Mouse (Mus musculus): ENCODE measurements around the gene Dhx38.
A peak's percentile ranks its signal among the peaks of the same experiment; 100 is the strongest.

Dhx38 gene

GRCm38 (mm10) chr8:109576311-109576710 is 10.7 kb upstream of the Dhx38 start:
- no peaks in the 10 kb centered on the region for H3K9me3 ChIP-seq (ENCODE audit: low read length)
- TF ChIP-seq NANOG (IDR thresholded peaks at IDR 0.05; ENCODE audit: borderline replicate concordance, low read length) (no peak), CTCF (conservative IDR thresholded peaks at IDR 0.05; ENCODE audit: low read length) (no peak), POU5F1 (IDR thresholded peaks at IDR 0.05; ENCODE audit: borderline replicate concordance, low read length) (no peak)
- H3K27me3 ChIP-seq (ENCODE audit: insufficient read depth, low read length): peaks cover 11% of the 10 kb centered on the region
- H3K4me1 ChIP-seq (replicated peaks; ENCODE audit: low read depth, low read length): peaks cover 13% of the 10 kb centered on the region
- no peak overlapping the region for H3K4me3 ChIP-seq (replicated peaks; ENCODE audit: low read length)
- peaks cover 19% of the 10 kb centered on the region for H3K36me3 ChIP-seq (ENCODE audit: insufficient read depth, low read length)

- Histone ChIP-seq H3K27me3 (ENCODE audit: insufficient read depth, low read length) (0 out of 2 replicates have a peak, but pooled peaks cover 2% of the 10 kb centered on the region), H3K36me3 (ENCODE audit: insufficient read depth, low read length) (peaks cover 48% of the 10 kb centered on the region), H3K9me3 (ENCODE audit: low read length) (no peaks in the 10 kb centered on the region), H3K4me3 (replicated peaks; ENCODE audit: low read length) (no peak overlapping the region), H3K4me1 (replicated peaks; ENCODE audit: low read depth, low read length) (peaks cover 18% of the 10 kb centered on the region)
- no peak for TF ChIP-seq CTCF (conservative IDR thresholded peaks at IDR 0.05; ENCODE audit: low read length)
- TF ChIP-seq NANOG (IDR thresholded peaks at IDR 0.05; ENCODE audit: borderline replicate concordance, low read length): no peak
- no peak for TF ChIP-seq POU5F1 (IDR thresholded peaks at IDR 0.05; ENCODE audit: borderline replicate concordance, low read length)
Measured at GRCm38 (mm10) chr8:109571139-109571538, 5.5 kb upstream of the Dhx38 start.

- Histone ChIP-seq H3K9me3 (ENCODE audit: low read length) (no peaks in the 10 kb centered on the region), H3K36me3 (ENCODE audit: insufficient read depth, low read length) (peaks cover 48% of the 10 kb centered on the region), H3K4me1 (replicated peaks; ENCODE audit: low read depth, low read length) (peaks cover 25% of the 10 kb centered on the region), H3K4me3 (replicated peaks; ENCODE audit: low read length) (peak overlapping the region; percentile 97), H3K27me3 (ENCODE audit: insufficient read depth, low read length) (no peaks in the 10 kb centered on the region)
- no peak for TF ChIP-seq POU5F1 (IDR thresholded peaks at IDR 0.05; ENCODE audit: borderline replicate concordance, low read length)
- no peak for TF ChIP-seq CTCF (conservative IDR thresholded peaks at IDR 0.05; ENCODE audit: low read length)
- TF ChIP-seq NANOG (IDR thresholded peaks at IDR 0.05; ENCODE audit: borderline replicate concordance, low read length): no peak
Measured at GRCm38 (mm10) chr8:109564766-109565165, 895 bp downstream of the Dhx38 start.

GRCm38 (mm10) chr8:109563881-109564280 is 1.8 kb downstream of the Dhx38 start:
- H3K36me3 ChIP-seq (ENCODE audit: insufficient read depth, low read length): peaks cover 48% of the 10 kb centered on the region
- no peak overlapping the region for H3K4me3 ChIP-seq (replicated peaks; ENCODE audit: low read length)
- H3K9me3 ChIP-seq (ENCODE audit: low read length): no peaks in the 10 kb centered on the region
- H3K27me3 ChIP-seq (ENCODE audit: insufficient read depth, low read length): no peaks in the 10 kb centered on the region
- no peak for TF ChIP-seq POU5F1 (IDR thresholded peaks at IDR 0.05; ENCODE audit: borderline replicate concordance, low read length)
- TF ChIP-seq NANOG (IDR thresholded peaks at IDR 0.05; ENCODE audit: borderline replicate concordance, low read length): no peak
- no peak for TF ChIP-seq CTCF (conservative IDR thresholded peaks at IDR 0.05; ENCODE audit: low read length)
- H3K4me1 ChIP-seq (replicated peaks; ENCODE audit: low read depth, low read length): peaks cover 33% of the 10 kb centered on the region

DNA sequence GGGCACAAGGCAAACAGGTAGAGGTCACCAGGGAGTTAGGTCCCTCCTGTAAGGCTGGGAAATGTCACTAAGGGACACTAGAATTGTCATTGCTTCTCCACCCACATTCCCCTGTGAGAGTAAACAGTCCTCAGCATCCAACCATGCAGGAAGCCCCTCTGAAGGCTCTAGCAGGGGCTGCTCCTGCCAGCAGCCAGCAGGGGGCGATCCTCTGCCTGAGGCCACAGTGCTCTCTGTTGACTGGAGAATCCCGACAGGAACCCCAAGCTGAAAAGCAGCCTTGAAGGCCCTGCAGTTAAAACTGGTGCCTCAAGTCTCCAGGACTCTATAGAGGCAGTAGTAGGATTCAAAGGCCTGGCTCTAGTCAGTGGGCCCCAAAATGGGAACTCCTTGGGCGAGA is 14.0 kb downstream of the Dhx38 start:
- Histone ChIP-seq H3K27me3 (ENCODE audit: insufficient read depth, low read length) (no peaks in the 10 kb centered on the region), H3K4me1 (replicated peaks; ENCODE audit: low read depth, low read length) (peaks cover 3% of the 10 kb centered on the region; the same call in 1 of the 2 replicates), H3K36me3 (ENCODE audit: insufficient read depth, low read length) (peaks cover 100% of the 10 kb centered on the region), H3K4me3 (replicated peaks; ENCODE audit: low read length) (no peak overlapping the region), H3K9me3 (ENCODE audit: low read length) (no peaks in the 10 kb centered on the region)
- TF ChIP-seq CTCF (conservative IDR thresholded peaks at IDR 0.05; ENCODE audit: low read length): peak; percentile 94
- TF ChIP-seq POU5F1 (IDR thresholded peaks at IDR 0.05; ENCODE audit: borderline replicate concordance, low read length): no peak

DNA sequence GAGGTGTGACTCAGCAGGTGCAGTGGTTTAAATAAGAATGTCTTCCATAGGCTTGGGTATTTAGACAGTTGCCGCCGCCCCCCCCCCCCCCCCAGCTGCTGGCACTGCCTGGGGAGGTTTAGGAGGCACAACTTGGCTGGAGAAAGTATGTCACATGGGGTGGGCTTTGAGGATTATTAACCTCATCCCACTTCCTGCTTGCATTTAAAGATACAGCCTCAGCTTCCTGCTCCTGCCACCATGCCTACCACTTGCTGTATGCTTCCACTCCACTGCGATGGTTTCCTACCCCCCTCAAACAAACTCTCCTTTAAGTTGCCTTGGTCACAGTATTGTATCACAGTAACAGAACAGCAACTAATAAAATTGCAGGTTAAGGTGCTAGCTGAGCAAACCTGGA is 21.6 kb downstream of the Dhx38 start:
- peaks cover 23% of the 10 kb centered on the region for H3K4me1 ChIP-seq (replicated peaks; ENCODE audit: low read depth, low read length)
- peaks cover 26% of the 10 kb centered on the region for H3K36me3 ChIP-seq (ENCODE audit: insufficient read depth, low read length)
- TF ChIP-seq CTCF (conservative IDR thresholded peaks at IDR 0.05; ENCODE audit: low read length) (no peak), NANOG (IDR thresholded peaks at IDR 0.05; ENCODE audit: borderline replicate concordance, low read length) (no peak), POU5F1 (IDR thresholded peaks at IDR 0.05; ENCODE audit: borderline replicate concordance, low read length) (no peak)

GRCm38 (mm10) chr8:109542748-109543519 is 22.7 kb downstream of the Dhx38 start:
- no peak for TF ChIP-seq NANOG (IDR thresholded peaks at IDR 0.05; ENCODE audit: borderline replicate concordance, low read length)
- TF ChIP-seq POU5F1 (IDR thresholded peaks at IDR 0.05; ENCODE audit: borderline replicate concordance, low read length): no peak
- no peak for TF ChIP-seq CTCF (conservative IDR thresholded peaks at IDR 0.05; ENCODE audit: low read length)
- Histone ChIP-seq H3K4me1 (replicated peaks; ENCODE audit: low read depth, low read length) (peaks cover 23% of the 10 kb centered on the region), H3K9me3 (ENCODE audit: low read length) (no peaks in the 10 kb centered on the region), H3K27me3 (ENCODE audit: insufficient read depth, low read length) (0 out of 2 replicates have a peak, but pooled peaks cover 11% of the 10 kb centered on the region), H3K36me3 (ENCODE audit: insufficient read depth, low read length) (peaks cover 14% of the 10 kb centered on the region), H3K4me3 (replicated peaks; ENCODE audit: low read length) (no peak overlapping the region)

More for the DNA sequence above, 21.6 kb downstream of the Dhx38 start:
- Histone ChIP-seq H3K4me3 (replicated peaks; ENCODE audit: low read length) (no peak overlapping the region), H3K9me3 (ENCODE audit: low read length) (no peaks in the 10 kb centered on the region), H3K27me3 (ENCODE audit: insufficient read depth, low read length) (0 out of 2 replicates have a peak, but pooled peaks cover 3% of the 10 kb centered on the region)

DNA sequence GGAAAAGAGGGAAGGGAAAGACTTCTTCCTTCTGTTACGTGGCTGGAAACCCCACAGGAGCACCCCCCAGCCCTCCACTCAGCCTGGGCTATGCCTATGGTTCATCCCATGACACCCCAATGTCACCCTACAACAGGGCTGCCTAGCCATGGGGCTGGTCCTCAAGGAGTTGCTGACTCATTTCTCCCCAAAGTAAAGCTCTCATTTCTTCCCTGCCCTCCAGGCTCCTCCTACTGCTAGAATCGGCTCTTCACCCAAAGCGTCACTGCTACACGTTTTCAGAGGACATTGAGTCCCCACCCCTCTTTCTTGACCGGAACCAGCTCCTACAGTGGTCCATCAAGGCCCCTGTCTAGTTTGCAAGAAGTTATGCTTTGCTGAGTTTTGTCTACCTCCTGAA is 23.5 kb downstream of the Dhx38 start:
- H3K4me1 ChIP-seq (replicated peaks; ENCODE audit: low read depth, low read length): peaks cover 23% of the 10 kb centered on the region
- 0 out of 2 replicates have a peak, but pooled peaks cover 12% of the 10 kb centered on the region for H3K27me3 ChIP-seq (ENCODE audit: insufficient read depth, low read length)
- H3K4me3 ChIP-seq (replicated peaks; ENCODE audit: low read length): no peak overlapping the region
- no peaks in the 10 kb centered on the region for H3K9me3 ChIP-seq (ENCODE audit: low read length)
- no peak for TF ChIP-seq CTCF (conservative IDR thresholded peaks at IDR 0.05; ENCODE audit: low read length)
- TF ChIP-seq POU5F1 (IDR thresholded peaks at IDR 0.05; ENCODE audit: borderline replicate concordance, low read length): no peak
- TF ChIP-seq NANOG (IDR thresholded peaks at IDR 0.05; ENCODE audit: borderline replicate concordance, low read length): no peak
- H3K36me3 ChIP-seq (ENCODE audit: insufficient read depth, low read length): peaks cover 7% of the 10 kb centered on the region

All from E14TG2a.4 (cell line).